Comparison of ENCODE assay signal across 27 mouse cellular contexts in genomic region chr2:141182034-141182759, GRCm38 (mm10).
A peak's percentile ranks its signal among the peaks of the same experiment; 100 is the strongest.
DNase-seq lines count a peak whose midpoint lies in the region; ATAC-seq and TF ChIP-seq lines count a peak whose summit lies in the region.
"Had no signal": no experiment of that assay in that cellular context is flagged by ENCODE, and none has a peak within 500 bp of the region (broad histone marks: within the 10 kb centered on the region; RNA-seq: fewer than 3 reads in every experiment).

No protein-coding gene starts in this region.

- DNase-seq in heart, adult 11 months = peak; percentile 27
- DNase-seq in heart, postnatal 10 days = no peak
- DNase-seq in midbrain, embryonic 10.5 days (ENCODE audit: low spot score) = no peak
- no peak for DNase-seq in adrenal gland, postnatal 36 days
- DNase-seq in left cerebral cortex, adult 2 months (ENCODE audit: extremely low spot score in 1 of 2, low spot score in 2 of 2) = no peak
- DNase-seq: cerebellum, adult 18-20 months; cerebellum, postnatal 14 days; gastrocnemius, postnatal 25 days; heart, adult 2 months; kidney, adult 9 months; lung, adult 18-20 months; lung, postnatal 10 days; right cerebral cortex, postnatal 4 days; thymus, postnatal 36 days had no signal

- ATAC-seq in midbrain, embryonic 12.5 days (ENCODE audit: low FRiP score, low read depth) = peak; percentile 44
- peak; percentile 63 for ATAC-seq in forebrain, embryonic 16.5 days
- peak; percentile 62; the same call in 1 of the 2 replicates for ATAC-seq in midbrain, embryonic 16.5 days
- ATAC-seq: intestine, embryonic 15.5 days; liver, embryonic 12.5 days; Patski had no signal

- no peak overlapping the region for H3K9ac ChIP-seq in midbrain, embryonic 12.5 days (replicated peaks)
- no peak overlapping the region for H3K9ac ChIP-seq in forebrain, embryonic 16.5 days (replicated peaks; ENCODE audit: low read depth, low read length)
- no peak overlapping the region for H3K9ac ChIP-seq in midbrain, embryonic 16.5 days (ENCODE audit: low read depth, low read length)
- H3K9ac ChIP-seq: heart, embryonic 13.5 days; hindbrain, embryonic 15.5 days; intestine, embryonic 15.5 days; limb, embryonic 13.5 days; liver, embryonic 12.5 days; neural tube, embryonic 12.5 days had no signal

- H3K27ac ChIP-seq in midbrain, embryonic 12.5 days (replicated peaks) = 0 out of 2 replicates have a peak overlapping the region, but pooled peaks have one; percentile 10
- no peak overlapping the region for H3K27ac ChIP-seq in midbrain, embryonic 10.5 days (replicated peaks)
- H3K27ac ChIP-seq in forebrain, embryonic 16.5 days (ENCODE audit: low read length) = no peak overlapping the region; the same call in 1 of the 2 replicates
- H3K27ac ChIP-seq in midbrain, embryonic 16.5 days (ENCODE audit: low read length) = peak overlapping the region; percentile 2; the same call in 1 of the 2 replicates
- no peak overlapping the region for H3K27ac ChIP-seq in left cerebral cortex, adult 2 months
- H3K27ac ChIP-seq: embryonic facial prominence, embryonic 10.5 days; heart, adult 2 months; heart, embryonic 13.5 days; hindbrain, embryonic 15.5 days; intestine, embryonic 15.5 days; limb, embryonic 13.5 days; liver, embryonic 12.5 days; neural tube, embryonic 12.5 days had no signal

- H3K4me3 ChIP-seq in midbrain, embryonic 12.5 days = no peak overlapping the region
- H3K4me3 ChIP-seq in midbrain, embryonic 10.5 days = no peak overlapping the region
- no peak overlapping the region for H3K4me3 ChIP-seq in forebrain, embryonic 16.5 days (replicated peaks; ENCODE audit: low read length)
- no peak overlapping the region for H3K4me3 ChIP-seq in midbrain, embryonic 16.5 days (ENCODE audit: low read depth, low read length)
- H3K4me3 ChIP-seq in left cerebral cortex, adult 2 months = no peak overlapping the region
- H3K4me3 ChIP-seq: embryonic facial prominence, embryonic 10.5 days; heart, adult 2 months; heart, embryonic 13.5 days; hindbrain, embryonic 15.5 days; intestine, embryonic 15.5 days; limb, embryonic 13.5 days; liver, embryonic 12.5 days; neural tube, embryonic 12.5 days had no signal

- H3K9me3 ChIP-seq in midbrain, embryonic 12.5 days = no peaks in the 10 kb centered on the region
- no peaks in the 10 kb centered on the region for H3K9me3 ChIP-seq in midbrain, embryonic 10.5 days (replicated peaks)
- H3K9me3 ChIP-seq in forebrain, embryonic 16.5 days (ENCODE audit: control insufficient read depth, low read length) = no peaks in the 10 kb centered on the region
- H3K9me3 ChIP-seq in midbrain, embryonic 16.5 days (replicated peaks; ENCODE audit: control insufficient read depth, low read length, poor library complexity, severe bottlenecking) = no peaks in the 10 kb centered on the region
- H3K9me3 ChIP-seq: embryonic facial prominence, embryonic 10.5 days; G1E; heart, embryonic 13.5 days; hindbrain, embryonic 15.5 days; intestine, embryonic 15.5 days; limb, embryonic 13.5 days; liver, embryonic 12.5 days; neural tube, embryonic 12.5 days had no signal

- H3K4me1 ChIP-seq in midbrain, embryonic 12.5 days = peaks cover 3% of the 10 kb centered on the region; the same call in 1 of the 2 replicates
- peaks cover 5% of the 10 kb centered on the region; the same call in 1 of the 2 replicates for H3K4me1 ChIP-seq in midbrain, embryonic 10.5 days
- H3K4me1 ChIP-seq in forebrain, embryonic 16.5 days (replicated peaks; ENCODE audit: control insufficient read depth, insufficient read depth, low read length) = 0 out of 2 replicates have a peak, but pooled peaks cover 2% of the 10 kb centered on the region
- no peaks in the 10 kb centered on the region for H3K4me1 ChIP-seq in midbrain, embryonic 16.5 days (ENCODE audit: control insufficient read depth, insufficient read depth, low read length)
- H3K4me1 ChIP-seq: embryonic facial prominence, embryonic 10.5 days; heart, embryonic 13.5 days; hindbrain, embryonic 15.5 days; intestine, embryonic 15.5 days; limb, embryonic 13.5 days; liver, embryonic 12.5 days; neural tube, embryonic 12.5 days had no signal

- 55% methylated on average over 5 of the region's 5 CpGs for WGBS in midbrain, embryonic 12.5 days
- WGBS in midbrain, embryonic 10.5 days = 78% methylated on average over 5 of the region's 5 CpGs
- 28% methylated on average over 5 of the region's 5 CpGs for WGBS in forebrain, embryonic 16.5 days
- WGBS in midbrain, embryonic 16.5 days = 34% methylated on average over 5 of the region's 5 CpGs

- no peak for TF ChIP-seq CTCF in left cerebral cortex, adult 2 months (IDR thresholded peaks at IDR 0.05)

- no peaks in the 10 kb centered on the region for H3K27me3 ChIP-seq in midbrain, embryonic 12.5 days
- no peaks in the 10 kb centered on the region for H3K27me3 ChIP-seq in midbrain, embryonic 10.5 days (ENCODE audit: low read depth, poor library complexity, severe bottlenecking)
- no peaks in the 10 kb centered on the region for H3K27me3 ChIP-seq in forebrain, embryonic 16.5 days (replicated peaks; ENCODE audit: control insufficient read depth, insufficient read depth, low read length)
- H3K27me3 ChIP-seq in midbrain, embryonic 16.5 days (ENCODE audit: control insufficient read depth, insufficient read depth, low read depth, low read length) = no peaks in the 10 kb centered on the region
- H3K27me3 ChIP-seq: CH12.LX; heart, embryonic 13.5 days; hindbrain, embryonic 15.5 days; intestine, embryonic 15.5 days; limb, embryonic 13.5 days; liver, embryonic 12.5 days; neural tube, embryonic 12.5 days; Patski had no signal

- intact Hi-C loops in heart, postnatal 10 days (cut with DNase I) = no loop called here
- intact Hi-C loops in left cerebral cortex, adult 2 months (cut with DNase I) = no loop called here

- H3K4me2 ChIP-seq in midbrain, embryonic 12.5 days (replicated peaks) = no peak overlapping the region
- H3K4me2 ChIP-seq in forebrain, embryonic 16.5 days (ENCODE audit: low read length) = no peak overlapping the region
- no peak overlapping the region for H3K4me2 ChIP-seq in midbrain, embryonic 16.5 days (ENCODE audit: low read length)
- H3K4me2 ChIP-seq: heart, embryonic 13.5 days; hindbrain, embryonic 15.5 days; intestine, embryonic 15.5 days; limb, embryonic 13.5 days; liver, embryonic 12.5 days; neural tube, embryonic 12.5 days had no signal

- no peaks in the 10 kb centered on the region for H3K36me3 ChIP-seq in midbrain, embryonic 12.5 days
- H3K36me3 ChIP-seq in midbrain, embryonic 10.5 days = no peaks in the 10 kb centered on the region
- H3K36me3 ChIP-seq in forebrain, embryonic 16.5 days (ENCODE audit: control insufficient read depth, insufficient read depth) = no peaks in the 10 kb centered on the region
- no peaks in the 10 kb centered on the region for H3K36me3 ChIP-seq in midbrain, embryonic 16.5 days (ENCODE audit: control insufficient read depth, insufficient read depth, low read length)
- H3K36me3 ChIP-seq: embryonic facial prominence, embryonic 10.5 days; G1E; heart, embryonic 13.5 days; hindbrain, embryonic 15.5 days; intestine, embryonic 15.5 days; limb, embryonic 13.5 days; liver, embryonic 12.5 days; neural tube, embryonic 12.5 days had no signal

Comparison
In these comparisons a context has a peak if more than half of its experiments do, and no peak if none do; other contexts are left out.
1. H3K27ac ChIP-seq: peak in midbrain, embryonic 12.5 days (single experiment) and midbrain, embryonic 16.5 days (single experiment); none in midbrain, embryonic 10.5 days (single experiment), forebrain, embryonic 16.5 days (single experiment) and left cerebral cortex, adult 2 months (single experiment).
2. Peak in every context shown above with its lines, with median percentiles within 50 percentile points of each other: ATAC-seq.